Mouse (Mus musculus) embryo, embryonic 11 days (tissue): ENCODE measurements around the gene Rnf220.
A peak's percentile ranks its signal among the peaks of the same experiment; 100 is the strongest.

ENCODE experiments used
- DNase-seq: peaks from one replicate; pipeline ENCODE4 v3.0.0-alpha.2; 2015

Gene Rnf220

DNA sequence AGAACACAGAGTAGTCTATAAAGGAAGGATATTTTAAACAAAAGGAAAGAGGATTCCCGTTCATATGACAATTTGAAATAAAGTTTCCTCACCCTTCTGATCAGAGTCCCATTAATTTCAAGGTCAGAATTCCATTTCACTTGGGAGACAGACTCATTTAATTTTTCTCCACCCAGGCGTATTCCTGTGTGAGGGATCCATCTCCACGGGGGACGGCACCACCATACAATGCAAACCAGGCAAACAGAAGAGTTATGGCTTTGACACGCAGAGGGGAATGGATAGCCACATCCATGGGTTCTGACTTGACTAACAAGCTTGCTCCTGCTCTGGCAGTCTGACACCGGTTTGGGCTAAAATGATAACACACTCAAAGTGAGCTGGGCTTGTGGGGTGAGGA lies 9.4 kb downstream of the Rnf220 start:
- DNase-seq: no peak

DNA sequence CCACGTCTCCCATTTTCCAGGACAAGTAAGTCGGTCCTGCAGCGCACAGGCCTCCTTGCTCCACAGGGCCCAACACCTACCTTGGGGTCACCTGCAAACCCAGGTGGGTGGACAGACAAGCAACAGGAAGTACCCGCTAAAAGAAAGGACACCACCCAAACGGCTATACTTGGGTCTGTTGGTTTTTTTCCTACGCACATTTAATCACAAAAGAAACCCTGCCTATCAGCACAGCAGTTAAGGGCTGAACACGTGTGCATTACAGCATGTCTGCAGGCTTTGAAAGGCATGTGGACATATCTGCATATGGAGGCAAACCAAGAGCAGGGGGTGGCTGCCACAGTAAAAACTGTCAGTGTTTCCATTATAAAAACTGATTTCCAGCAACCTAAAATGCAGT lies 10.7 kb downstream of the Rnf220 start:
- no peak for DNase-seq

DNA sequence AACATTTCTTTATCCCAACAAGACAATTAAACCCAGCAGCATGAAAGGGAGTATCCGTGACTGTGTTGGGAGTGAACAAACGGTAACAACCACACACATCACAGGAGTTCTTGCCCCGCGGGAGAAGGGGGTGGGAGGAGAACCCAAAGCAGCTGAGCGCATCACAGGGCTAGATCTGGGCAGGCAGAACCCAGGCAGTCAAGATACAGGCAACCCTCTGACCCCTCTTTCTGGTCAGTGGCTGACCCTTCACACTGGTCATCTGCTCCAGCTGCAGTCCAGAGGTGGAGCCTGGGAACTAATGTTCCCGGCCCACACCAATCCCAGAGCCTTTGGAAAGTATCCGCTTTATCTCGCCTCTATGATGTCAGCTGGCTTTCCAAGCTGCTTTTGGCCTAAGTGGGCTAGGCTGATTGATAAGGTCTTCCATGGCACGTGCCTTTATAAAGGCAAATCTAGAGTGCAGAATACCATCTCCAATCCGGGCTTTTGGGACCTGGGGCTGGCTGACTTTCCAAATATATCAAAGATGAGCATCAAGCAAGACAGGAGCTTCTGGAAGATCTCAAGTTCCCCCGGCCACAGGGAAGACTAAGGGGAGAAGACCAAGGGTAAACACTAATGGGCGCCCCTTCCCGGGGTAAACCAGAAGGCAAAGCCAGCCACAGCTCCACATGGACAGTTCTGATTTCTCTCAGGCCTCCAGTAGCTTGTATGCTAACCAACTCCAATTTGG lies 11.6 kb downstream of the Rnf220 start:
- peak; percentile 52 for DNase-seq

DNA sequence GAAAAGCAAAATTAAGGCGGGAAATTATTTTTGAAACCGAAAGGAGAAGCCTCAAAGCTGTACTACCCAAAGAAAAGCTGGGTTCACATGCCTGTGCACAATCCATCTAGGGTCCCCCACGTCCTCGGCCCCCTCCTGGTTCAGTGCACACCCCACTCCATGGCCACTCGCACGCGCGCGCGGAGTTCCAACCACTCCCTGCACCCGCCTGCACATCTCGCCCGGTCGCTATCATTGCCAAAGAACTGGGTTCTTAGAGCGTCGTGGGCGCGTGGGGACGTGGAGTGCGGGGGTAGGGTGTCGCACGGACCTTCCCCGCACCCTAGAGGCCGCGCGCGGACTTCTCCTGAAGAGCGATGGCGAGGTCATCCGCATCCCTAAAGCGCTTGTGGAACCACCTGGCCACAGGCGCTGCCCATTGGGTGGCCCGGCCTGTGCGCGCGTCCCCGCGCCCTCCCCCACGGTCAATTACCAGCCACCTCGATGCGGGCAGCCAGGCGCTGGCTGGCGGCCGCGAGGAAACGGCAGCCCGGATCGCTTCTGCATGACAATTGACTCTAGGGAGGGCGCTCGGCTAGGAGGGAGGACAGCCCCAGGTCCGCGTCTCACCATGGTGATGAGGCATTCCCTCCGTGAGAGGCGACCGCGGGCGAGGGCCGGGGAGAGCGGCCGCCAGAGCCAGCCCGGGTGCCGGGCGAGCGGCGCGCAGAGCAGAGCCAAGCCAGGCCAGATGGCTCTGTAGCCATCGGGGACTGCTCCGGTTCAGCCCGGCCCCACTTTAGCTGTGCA lies 12.4 kb downstream of the Rnf220 start:
- DNase-seq: peak; percentile 87

DNA sequence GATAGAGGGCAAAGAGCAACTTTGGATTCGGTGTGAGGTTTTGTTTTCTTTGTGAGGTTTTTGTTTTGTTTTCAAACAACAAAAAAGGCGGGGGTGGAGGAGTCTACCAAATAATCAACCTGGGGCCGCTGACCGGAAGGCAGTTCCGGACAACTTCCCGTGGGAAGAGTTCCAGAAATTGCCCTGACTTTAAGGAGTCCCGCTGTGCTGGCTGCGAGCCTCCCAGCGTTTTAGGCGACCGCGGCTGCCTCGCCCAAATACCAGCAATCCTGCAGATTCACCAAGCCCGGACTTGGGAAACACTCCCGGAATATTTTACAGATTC lies 13.0 kb downstream of the Rnf220 start:
- DNase-seq: peak; percentile 70

DNA sequence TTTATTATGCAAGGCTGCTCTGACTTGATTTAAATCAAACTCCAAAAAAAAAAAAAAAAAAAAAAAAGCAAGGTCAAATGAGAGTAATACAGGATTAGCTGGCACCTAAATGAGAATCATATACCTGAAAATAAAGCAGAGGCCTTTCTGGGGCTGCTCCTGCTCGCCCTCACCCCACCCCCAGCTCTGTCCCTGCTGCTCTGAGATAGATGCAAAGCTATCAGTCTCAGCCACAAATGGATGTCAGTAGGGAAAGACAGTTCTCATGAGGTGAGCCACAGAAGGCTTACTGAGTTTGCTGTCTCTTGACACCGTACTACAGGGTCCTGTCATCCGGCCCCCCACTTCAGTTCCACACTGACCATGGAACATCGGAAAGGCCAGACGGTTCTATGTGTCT lies 14.7 kb downstream of the Rnf220 start:
- no peak for DNase-seq

DNA sequence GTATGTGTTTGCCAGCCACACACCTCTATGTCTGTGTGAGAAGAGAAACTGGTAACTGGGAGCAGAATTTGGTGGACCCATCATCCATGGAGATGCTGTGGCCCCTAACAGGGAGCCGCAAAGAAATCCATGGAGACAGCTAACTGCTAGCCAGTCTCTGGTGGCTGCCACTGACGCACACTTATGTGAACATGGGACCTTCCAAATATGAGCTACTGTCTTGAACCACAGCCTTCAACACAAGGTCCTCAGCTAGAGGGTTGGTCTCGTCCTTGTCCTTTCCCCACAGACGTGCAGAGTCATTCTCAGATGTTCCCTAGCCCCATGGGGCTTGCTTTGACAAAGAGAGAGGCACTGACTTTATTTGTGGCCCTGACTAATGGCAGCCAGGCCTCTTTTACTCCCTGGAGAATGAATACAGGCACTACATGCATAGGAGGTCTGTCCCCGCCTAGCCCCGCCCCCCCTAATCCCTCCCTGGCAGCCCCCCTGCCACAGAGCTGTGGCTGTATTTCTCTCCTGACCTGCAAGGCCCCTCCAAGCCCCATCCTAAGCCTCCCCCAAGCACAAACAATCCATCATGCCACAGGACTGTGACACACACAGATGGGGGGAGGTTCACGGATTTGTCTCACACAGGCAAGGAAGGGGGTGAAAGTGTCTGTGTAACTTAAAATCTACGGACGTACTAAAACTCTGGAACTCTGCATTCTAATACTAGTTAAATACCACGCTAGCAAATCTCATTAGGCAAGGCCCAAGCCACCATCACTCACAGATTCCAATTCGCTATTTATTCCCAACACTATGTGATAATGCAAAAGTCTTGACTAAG lies 16.0 kb downstream of the Rnf220 start:
- peak; percentile 67 for DNase-seq

DNA sequence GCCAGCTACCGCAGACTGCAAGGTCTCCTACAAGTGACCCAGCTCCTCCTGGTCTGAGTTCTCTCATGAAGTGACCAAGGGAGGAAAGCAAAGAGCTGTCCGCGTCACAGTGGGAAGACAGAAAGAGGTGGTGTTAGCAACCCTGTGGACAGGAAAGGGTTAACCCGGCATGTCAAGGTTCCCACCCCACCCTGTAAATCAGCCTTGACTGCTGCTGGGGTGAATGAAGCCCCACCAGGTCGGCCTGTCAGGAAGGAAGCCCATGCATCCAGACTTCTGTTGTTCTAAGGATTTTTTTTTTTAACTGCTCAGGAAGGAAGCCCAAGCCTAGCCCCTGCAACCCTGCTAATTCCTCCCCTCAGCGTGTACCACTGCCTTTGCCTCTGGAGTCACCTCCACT lies 16.9 kb downstream of the Rnf220 start:
- DNase-seq: peak; percentile 69

DNA sequence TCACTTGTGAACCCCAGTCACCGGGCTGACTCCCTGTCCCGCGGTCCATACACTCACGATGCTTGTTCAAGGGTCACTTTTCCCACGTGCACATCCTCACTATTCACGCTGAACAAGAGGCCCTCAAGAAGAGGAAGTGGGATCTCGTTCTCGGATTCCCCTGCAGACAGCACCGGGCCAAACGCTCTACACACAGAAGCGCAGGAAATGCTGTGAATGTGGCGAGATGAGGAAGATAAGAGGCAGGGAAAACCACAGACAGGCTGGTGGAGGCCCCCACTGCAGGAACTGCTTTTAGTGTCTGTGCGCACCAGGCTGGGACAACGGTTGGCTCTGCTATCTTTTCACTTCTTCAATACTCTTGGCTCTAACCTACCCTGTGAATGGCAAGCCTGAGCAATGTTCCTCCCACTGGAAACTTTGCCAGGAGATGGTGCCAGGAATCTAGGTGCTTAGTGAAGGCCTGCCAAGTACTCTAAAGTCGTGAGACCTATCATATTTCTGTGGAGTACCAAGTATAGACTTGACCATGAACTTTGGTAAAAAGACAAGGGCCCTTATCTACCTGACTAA lies 18.7 kb downstream of the Rnf220 start:
- no peak for DNase-seq

DNA sequence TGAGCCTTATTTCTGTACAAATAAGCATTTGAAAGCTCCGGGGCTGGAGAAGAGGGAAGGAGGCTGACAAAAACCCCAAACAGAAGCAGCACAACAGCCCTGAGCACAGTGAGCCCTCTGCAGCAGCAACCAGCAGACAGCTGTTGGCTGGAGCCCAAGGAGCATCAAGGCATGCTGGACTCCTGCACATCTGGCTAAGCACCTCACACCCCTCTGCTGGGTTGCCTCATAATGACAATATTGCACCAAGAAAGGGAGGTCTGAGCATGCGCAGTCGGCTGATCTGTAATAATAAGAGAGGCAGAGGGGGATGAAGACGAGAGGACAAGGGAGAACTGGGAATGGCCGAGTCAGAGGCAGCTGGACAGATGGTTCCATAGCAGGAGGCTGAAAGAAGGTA lies 19.5 kb downstream of the Rnf220 start:
- DNase-seq: no peak

DNA sequence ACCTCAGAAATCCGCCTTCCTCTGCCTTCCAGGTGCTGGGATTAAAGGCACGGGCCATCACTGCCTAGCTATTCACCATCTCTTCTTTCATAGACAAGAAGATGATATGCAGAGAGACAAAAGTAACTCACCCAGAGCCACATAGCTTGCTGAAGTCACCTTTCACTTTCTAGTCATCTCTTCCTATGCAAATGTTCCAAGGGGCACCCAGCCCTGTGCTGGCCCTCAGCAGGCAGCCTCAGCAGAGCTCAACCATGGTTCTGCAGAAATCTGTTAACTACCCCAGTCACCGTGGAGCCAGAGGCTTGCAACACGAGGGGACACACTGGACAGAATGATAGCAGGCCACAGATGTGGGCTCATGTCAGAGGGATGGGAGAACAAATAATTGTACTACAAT lies 20.1 kb downstream of the Rnf220 start:
- no peak for DNase-seq

DNA sequence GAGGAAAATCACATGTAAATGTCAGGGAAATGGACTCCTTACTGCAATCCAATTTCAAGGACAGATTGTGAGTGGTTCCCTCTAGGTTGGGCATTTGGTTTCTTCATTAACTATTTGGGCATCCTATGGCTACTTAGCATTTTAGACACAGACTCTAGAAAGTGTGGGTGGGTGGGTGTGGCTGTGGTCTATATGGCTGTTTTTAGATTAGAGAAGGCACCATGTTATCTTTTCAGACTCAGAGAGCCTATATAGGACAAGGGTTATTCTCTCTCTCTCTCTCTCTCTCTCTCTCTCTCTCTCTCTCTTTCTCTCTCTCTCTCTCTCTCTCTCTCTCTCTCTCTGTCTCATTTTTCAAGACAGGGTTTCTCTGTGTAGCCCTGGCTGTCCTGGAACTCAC lies 20.5 kb downstream of the Rnf220 start:
- DNase-seq: no peak

DNA sequence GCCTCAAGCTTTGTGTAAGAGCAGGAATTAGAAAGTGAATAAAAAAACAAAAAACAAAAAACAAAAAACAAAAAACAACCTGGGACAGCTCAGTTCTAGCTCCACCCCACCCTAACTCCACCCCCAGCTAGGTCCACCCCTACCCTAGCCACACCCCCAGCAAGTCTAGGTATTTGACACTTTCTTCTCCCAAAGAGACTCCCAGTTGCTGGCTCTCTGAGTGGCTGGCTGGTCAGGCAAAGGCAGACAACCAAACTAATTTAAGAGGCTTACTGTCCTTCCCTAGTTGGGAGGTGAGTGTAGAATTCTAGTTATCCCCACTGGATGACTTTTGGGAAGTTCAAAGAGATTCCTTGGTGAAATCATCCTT lies 22.9 kb downstream of the Rnf220 start:
- no peak for DNase-seq

DNA sequence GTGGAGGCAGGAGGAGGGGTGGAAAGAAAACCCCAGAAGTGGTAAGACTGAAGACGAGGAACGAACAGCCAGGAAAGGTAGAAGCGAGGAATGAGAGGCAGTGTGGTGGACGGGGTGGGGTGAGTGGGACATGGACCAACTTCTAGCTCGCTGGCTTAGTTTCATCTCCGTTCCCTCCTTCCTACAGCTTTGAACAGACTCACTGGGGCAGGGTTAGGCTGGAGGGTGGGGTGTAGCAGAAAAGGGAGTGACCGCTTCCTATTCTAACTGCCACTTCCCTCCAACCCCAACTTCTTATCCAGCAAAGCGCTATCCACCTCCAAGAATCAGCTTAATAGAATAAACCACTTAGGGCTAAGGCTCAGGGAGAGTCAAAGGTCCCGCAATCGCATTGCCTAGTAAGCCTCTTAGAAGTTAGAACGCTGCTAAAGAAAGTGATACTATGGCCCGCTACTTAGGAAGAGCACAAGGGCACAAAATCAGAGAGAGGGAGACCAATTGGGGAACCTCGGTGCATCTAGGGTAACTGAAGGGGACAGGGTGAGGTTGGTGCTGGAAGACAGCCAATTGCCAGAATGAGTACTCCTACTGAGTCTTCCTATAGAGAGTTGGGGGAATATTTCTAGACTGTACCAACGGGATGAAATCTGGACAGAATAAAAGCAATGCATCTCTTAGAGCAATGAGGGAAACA lies 23.4 kb downstream of the Rnf220 start:
- DNase-seq: no peak

DNA sequence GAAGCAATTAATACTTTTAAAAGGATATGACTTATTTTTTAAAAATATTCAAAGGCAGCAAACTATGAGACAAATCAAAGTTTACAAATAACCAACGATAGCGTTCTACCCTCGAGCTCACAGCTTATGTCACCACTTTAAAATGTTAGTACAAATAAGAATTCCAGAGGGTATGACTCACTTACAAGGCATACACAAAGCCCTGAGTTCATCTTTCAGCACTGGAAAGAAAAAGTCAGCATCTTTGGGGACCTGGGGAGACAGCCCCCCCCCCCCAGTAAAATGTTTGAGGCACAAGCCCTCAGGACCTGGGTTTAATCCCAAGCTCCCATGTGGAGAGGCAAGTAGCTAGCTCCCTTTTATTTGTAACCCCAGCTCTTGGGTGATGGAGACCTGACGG lies 27.4 kb downstream of the Rnf220 start:
- DNase-seq: no peak

DNA sequence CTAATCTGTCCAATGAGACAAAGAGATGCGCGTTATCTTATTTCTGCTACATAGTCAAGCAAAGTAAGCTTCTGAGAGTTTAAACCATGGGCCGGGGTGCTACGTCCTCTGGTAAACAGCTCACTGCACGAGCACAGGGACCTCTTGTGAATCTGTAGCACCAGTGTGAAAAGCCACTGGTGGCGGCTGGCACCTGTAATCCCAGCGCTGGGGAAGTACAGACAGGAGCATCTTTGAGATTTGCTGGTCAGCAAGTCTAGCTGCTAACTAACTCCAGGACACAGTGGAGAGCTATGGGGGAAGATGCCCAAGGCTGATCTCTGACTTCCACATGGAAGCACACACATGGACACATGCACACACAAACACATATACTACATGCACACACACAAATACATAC lies 28.9 kb downstream of the Rnf220 start:
- DNase-seq: no peak

DNA sequence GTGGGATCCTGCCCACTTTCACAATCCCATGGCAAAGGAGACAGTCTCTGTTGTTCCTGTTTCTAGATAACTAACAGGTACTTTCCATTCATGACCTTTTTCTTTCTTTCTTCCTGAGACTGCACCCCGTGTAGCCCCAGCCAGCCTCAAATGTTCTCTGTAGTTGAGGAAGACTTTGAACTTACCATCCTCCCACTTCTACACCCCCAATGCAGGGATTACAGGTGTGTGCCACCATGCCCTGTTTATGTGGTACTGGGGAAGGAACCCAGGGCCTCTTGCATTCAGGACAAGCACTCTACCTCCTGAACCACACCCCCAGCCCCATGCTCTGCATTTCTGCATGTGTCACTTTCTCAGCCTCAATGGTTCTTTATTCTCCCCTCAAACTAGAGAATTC lies 47.7 kb downstream of the Rnf220 start:
- DNase-seq: no peak

DNA sequence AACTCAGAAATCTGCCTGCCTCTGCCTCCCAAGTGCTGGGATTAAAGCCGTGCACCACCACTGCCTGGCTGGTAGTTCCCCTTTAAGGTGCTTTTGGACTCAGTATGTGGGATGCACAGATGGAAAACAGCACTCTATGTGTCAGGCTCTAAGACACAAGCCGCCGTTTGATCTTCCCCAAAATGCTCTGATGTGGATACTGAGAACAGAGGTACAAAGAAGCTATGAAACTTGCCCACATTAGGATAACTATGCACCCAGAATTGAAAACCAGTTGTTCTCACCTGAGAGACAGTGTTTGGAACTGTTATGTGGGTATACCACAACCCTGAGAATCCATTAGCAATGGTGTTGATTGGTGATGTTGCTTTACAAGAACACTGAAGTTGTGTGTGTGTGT lies 48.9 kb downstream of the Rnf220 start:
- DNase-seq: no peak

DNA sequence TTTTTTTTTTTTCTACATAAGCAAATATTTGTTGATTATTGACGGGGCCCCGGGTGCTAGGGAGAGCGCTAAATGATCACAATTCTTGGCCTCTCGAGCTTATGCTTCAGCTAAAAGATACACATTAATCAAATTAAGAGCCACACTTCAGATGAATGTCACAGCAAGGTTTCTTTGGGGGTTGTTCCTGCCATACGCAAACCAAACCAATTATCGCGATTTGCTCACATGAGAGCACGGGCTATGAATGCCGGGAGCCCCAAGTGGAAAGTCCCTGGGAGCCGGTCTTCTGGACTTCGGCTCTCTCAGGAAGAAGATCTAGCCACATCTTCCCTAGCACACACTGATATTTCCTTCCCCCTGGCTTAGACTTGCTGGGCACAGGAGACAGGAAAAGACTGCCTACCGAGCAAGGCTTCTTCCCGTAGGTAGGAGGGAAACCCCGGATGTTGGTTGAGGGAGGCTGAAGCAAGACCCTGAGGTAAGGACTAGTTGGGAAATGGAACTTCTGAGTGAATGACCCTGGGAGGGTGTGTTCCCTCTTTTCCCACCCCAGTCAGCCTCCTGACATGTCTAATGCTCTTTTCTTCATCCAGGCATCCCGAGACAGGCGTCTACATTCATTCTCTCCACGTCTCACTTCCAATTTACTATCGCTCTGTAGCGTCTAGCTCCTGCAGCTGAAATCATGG lies 51.2 kb downstream of the Rnf220 start:
- DNase-seq: no peak

DNA sequence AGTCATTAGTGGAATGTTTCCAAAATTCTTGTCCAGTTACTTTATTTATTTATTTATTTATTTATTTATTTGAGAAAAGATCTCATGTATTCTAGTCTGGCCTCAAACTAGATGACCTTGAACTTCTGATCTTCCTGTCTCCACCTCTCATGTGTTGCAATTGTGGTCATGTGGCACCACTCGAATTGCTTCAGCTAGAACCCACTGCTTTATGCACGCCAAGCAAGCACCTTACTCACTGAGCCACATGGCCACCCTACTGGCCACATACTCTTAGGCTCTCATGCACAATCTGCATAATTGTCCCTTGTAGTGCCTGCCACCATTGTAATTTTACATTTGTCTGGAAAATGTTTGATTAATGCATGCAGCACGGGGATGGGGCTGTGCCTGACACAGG lies 57.9 kb downstream of the Rnf220 start:
- no peak for DNase-seq

DNA sequence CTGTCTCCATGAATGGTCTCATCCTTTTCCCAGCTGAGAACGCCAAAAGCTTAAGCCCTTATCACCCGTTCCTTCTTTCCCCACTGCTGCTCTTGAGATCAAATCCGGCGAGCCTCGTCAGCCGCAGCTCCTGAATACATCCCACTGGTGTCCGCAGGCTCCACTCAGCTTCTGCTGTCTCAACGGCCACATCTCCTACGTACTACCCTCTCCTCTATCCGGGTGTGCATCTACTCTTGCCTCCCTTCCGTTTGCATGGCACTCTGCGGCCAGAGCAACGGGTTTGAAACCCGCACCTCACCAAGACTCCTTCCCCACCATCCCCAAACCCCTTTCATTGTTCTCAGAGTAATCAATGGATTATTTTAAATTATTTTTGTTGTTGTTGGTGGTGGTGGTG lies 58.8 kb downstream of the Rnf220 start:
- DNase-seq: no peak

DNA sequence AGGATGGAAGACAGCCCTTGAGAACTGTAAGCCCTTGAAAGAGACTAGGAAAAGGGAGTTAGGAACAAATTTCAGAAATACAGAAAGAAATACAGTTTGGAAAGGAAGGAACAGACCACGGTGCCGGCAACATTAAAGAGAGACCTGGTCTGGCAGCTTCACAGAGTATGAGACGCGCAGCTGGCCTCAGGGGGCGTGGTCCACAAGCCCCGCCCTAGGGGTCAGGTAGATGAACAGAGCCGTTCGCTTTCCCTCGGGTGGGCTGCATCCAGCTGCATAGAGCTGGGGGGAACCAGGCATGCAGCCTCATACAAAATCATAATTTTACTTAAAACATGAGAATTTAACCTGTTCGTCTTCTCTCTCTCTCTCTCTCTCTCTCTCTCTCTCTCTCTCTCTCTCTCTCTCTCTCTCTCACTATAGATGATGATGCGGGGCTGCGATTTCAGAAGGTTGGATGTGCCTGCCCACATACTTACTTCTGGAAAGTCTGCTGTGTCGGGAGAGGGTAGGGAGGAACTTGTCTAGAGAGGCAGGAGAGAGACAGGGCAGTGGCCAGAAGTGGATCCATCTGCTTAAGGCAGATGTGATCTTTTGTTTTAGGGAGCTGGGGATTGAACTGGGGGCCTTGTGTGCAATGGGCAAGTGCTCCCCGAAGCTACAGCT lies 59.7 kb downstream of the Rnf220 start:
- DNase-seq: peak; percentile 57
